Mouse (Mus musculus) embryonic facial prominence, embryonic 11.5 days (tissue): Measurements from ENCODE around the gene Sec61b. TPM values are rescaled to one million over a fixed set of nuclear protein-coding genes. Genes with fewer than 3 reads are reported as not detected.

ENCODE experiments used
- ATAC-seq: fragments of 200-750 bp; cut with Nextera tagmentation; replicated peaks from 2 replicates; pipeline ENCODE4 v1.8.0; 2017; ENCODE audit warnings: low read depth; ENCODE audit not compliant: insufficient number of reproducible peaks, low FRiP score, low TSS enrichment
- DNase-seq: peaks from one replicate; pipeline ENCODE4 v3.0.0-alpha.2; 2015; ENCODE audit warnings: low spot score
- H3K27ac ChIP-seq: fragments of 300-500 bp; sonication (generic); replicated peaks from 2 replicates; pipeline ENCODE4 v1.5.1; 2014; ENCODE audit warnings: mild to moderate bottlenecking, low read depth, low read length, control low read depth
- H3K27me3 ChIP-seq: fragments of 300-500 bp; sonication (generic); 2 replicates; pipeline ENCODE4 v1.6.1; 2014; ENCODE audit warnings: mild to moderate bottlenecking, low read length, moderate library complexity, mixed read lengths; ENCODE audit not compliant: control insufficient read depth, insufficient read depth
- H3K36me3 ChIP-seq: fragments of 300-500 bp; sonication (generic); replicated peaks from 2 replicates; pipeline ENCODE4 v1.6.1; 2014; ENCODE audit warnings: low read depth, mild to moderate bottlenecking, low read length, moderate library complexity, mixed read lengths; ENCODE audit not compliant: control insufficient read depth, insufficient read depth
- H3K4me1 ChIP-seq: fragments of 300-500 bp; sonication (generic); 2 replicates; pipeline ENCODE4 v1.6.1; 2014; ENCODE audit warnings: low read length, mixed read lengths; ENCODE audit not compliant: control insufficient read depth, insufficient read depth
- H3K4me2 ChIP-seq: fragments of 300-500 bp; sonication (generic); 2 replicates; pipeline ENCODE4 v1.6.1; 2014; ENCODE audit warnings: low read depth, mild to moderate bottlenecking, control low read depth, low read length, moderate library complexity
- H3K4me3 ChIP-seq: fragments of 300-500 bp; sonication (generic); 2 replicates; pipeline ENCODE4 v1.5.1; 2014; ENCODE audit warnings: low read depth, low read length, control low read depth
- H3K9ac ChIP-seq: fragments of 300-500 bp; sonication (generic); replicated peaks from 2 replicates; pipeline ENCODE4 v1.6.1; 2014; ENCODE audit warnings: mild to moderate bottlenecking, control low read depth, low read length
- H3K9me3 ChIP-seq: fragments of 300-500 bp; sonication (generic); replicated peaks from 2 replicates; pipeline ENCODE4 v1.6.1; 2016; ENCODE audit warnings: mild to moderate bottlenecking, low read length, inconsistent platforms, mixed read lengths; ENCODE audit not compliant: control insufficient read depth
- WGBS: fragments of 180-500 bp; shearing (Covaris S2); extraction: QIAGEN DNeasy Blood & Tissue Kit; methylation state at CpG from one replicate; pipeline ENCODE4 v1.1.7; 2014; 5-methylcytosine and 5-hydroxymethylcytosine counted together
- polyA plus RNA-seq: library from polyadenylated mRNA; unstranded; fragments of >200 nt; fragmentation: Nextera tagmentation; extraction: Ambion mirVana; gene quantifications from 2 replicates; pipeline ENCODE4 v1.2.1, GENCODE M21; 2014

Gene Sec61b
- polyA plus RNA-seq, 1 experiment from 2014 or later: 391 TPM

- Histone ChIP-seq H3K27ac (no peak overlapping the region), H3K4me3 (no peak overlapping the region), H3K4me1 (no peaks in the 10 kb centered on the region), H3K36me3 (no peaks in the 10 kb centered on the region), H3K9me3 (no peaks in the 10 kb centered on the region), H3K4me2 (no peak overlapping the region), H3K27me3 (no peaks in the 10 kb centered on the region), H3K9ac (no peak overlapping the region)
- no peak for ATAC-seq
- DNase-seq: no peak
- whole genome bisulfite sequencing: 67% methylated on average over 12 of the region's 12 CpGs
Observed at GRCm38 (mm10) chr4:47492311-47493086, 18.0 kb downstream of the Sec61b start.

DNA sequence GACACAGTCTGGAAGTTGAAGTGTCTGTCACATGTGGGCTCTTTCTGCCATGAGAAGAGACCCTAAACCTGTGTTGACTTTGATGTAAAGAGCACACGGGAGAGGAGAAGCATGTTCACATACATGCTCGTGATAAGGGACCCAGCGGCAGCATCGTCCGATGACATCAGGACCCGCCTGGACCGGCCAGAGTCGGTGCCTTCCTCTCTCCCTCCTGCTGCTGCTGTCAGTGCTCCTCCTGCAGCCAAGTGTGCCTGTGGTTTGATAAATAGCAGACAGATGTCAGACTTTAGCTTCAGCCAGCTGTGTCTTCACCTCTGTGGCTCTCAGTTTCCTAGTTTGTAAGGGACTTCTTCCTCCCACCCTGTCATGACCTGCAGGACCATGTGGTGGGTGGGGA is 19.0 kb downstream of the Sec61b start:
- H3K36me3 ChIP-seq: no peaks in the 10 kb centered on the region
- H3K27me3 ChIP-seq: no peaks in the 10 kb centered on the region
- no peaks in the 10 kb centered on the region for H3K9me3 ChIP-seq
- WGBS: 81% methylated on average over 8 of the region's 8 CpGs
- no peak overlapping the region for H3K4me3 ChIP-seq
- no peak overlapping the region for H3K4me2 ChIP-seq
- ATAC-seq: no peak
- DNase-seq: no peak
- H3K27ac ChIP-seq: no peak overlapping the region
- H3K4me1 ChIP-seq: no peaks in the 10 kb centered on the region
- H3K9ac ChIP-seq: no peak overlapping the region

GRCm38 (mm10) chr4:47494137-47494536 is 19.7 kb downstream of the Sec61b start:
- H3K9me3 ChIP-seq: no peaks in the 10 kb centered on the region
- H3K4me2 ChIP-seq: no peak overlapping the region
- H3K4me1 ChIP-seq: no peaks in the 10 kb centered on the region
- H3K9ac ChIP-seq: no peak overlapping the region
- no peak overlapping the region for H3K27ac ChIP-seq
- DNase-seq (no peak), ATAC-seq (no peak)
- no peaks in the 10 kb centered on the region for H3K27me3 ChIP-seq
- no peak overlapping the region for H3K4me3 ChIP-seq
- 60% methylated on average over 1 of the region's 1 CpGs for WGBS
- H3K36me3 ChIP-seq: no peaks in the 10 kb centered on the region

DNA sequence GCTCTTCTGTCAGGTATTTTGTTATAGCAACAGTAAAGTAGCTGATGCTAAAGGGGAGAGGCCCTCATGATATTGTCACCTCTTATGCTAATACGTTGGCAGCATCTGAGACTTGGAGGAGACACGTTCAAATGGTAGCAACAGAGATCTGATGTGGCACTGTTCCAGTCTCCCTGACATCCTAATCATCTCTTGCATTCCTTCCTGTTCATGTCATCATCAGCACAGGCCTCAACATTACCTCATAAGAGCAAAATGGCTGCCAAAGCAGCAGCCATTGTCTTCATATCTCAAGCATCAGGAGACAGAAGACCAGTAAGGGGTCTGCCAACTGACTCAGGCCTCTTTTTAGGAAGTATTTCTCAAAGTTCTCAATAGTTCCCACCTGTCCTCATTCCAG is 20.2 kb downstream of the Sec61b start:
- Histone ChIP-seq H3K36me3 (no peaks in the 10 kb centered on the region), H3K27me3 (no peaks in the 10 kb centered on the region), H3K4me1 (no peaks in the 10 kb centered on the region), H3K27ac (no peak overlapping the region), H3K4me3 (no peak overlapping the region), H3K4me2 (no peak overlapping the region), H3K9ac (no peak overlapping the region), H3K9me3 (no peaks in the 10 kb centered on the region)
- DNase-seq (no peak), ATAC-seq (no peak)
- 84% methylated on average over 2 of the region's 2 CpGs for WGBS

DNA sequence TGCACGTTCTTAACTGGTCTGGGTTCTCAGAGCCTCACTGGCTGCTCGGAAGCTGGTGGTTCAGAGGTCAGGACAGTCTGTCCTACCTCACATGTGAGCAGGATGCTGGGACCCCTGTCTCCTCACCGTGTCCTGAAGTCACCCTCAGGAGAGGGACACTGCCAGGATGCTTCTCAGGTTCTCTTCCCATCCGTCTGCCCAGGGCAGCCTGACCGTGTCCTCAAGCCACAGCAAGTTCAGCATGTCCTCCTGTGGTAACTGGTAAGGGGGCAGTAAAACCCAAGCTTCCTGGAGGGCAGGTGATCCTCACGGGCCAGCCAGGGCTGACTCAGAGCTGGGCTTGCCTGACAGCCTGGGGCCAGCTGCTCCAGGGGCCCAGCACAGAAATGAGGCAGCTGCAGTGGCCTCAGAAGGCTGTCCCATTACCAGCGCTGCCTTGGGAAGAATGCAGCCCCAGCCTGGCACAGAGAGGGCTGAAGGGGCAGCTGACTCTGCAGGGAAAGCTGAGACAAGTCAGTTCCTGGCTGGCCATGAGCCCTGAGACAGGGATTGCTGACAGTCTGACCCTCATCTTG is 23.4 kb downstream of the Sec61b start:
- Histone ChIP-seq H3K36me3 (no peaks in the 10 kb centered on the region), H3K27me3 (no peaks in the 10 kb centered on the region), H3K4me3 (no peak overlapping the region), H3K9me3 (no peaks in the 10 kb centered on the region), H3K4me2 (no peak overlapping the region), H3K4me1 (no peaks in the 10 kb centered on the region), H3K27ac (no peak overlapping the region), H3K9ac (no peak overlapping the region)
- DNase-seq: no peak
- no peak for ATAC-seq
- 57% methylated on average over 7 of the region's 7 CpGs for WGBS

- no peak overlapping the region for H3K9ac ChIP-seq
- H3K9me3 ChIP-seq: no peaks in the 10 kb centered on the region
- DNase-seq (no peak), ATAC-seq (no peak)
- no peak overlapping the region for H3K4me3 ChIP-seq
- H3K4me2 ChIP-seq: no peak overlapping the region
- 86% methylated on average over 10 of the region's 10 CpGs for WGBS
- H3K27me3 ChIP-seq: no peaks in the 10 kb centered on the region
- H3K36me3 ChIP-seq: no peaks in the 10 kb centered on the region
- no peaks in the 10 kb centered on the region for H3K4me1 ChIP-seq
- no peak overlapping the region for H3K27ac ChIP-seq
Observed at GRCm38 (mm10) chr4:47499121-47499545, 24.7 kb downstream of the Sec61b start.

- Histone ChIP-seq H3K4me3 (no peak overlapping the region), H3K4me2 (no peak overlapping the region), H3K27ac (no peak overlapping the region), H3K9me3 (no peaks in the 10 kb centered on the region), H3K36me3 (no peaks in the 10 kb centered on the region), H3K27me3 (no peaks in the 10 kb centered on the region), H3K9ac (no peak overlapping the region), H3K4me1 (no peaks in the 10 kb centered on the region)
- DNase-seq: peak; percentile 75
- WGBS: 26% methylated on average over 4 of the region's 4 CpGs
- ATAC-seq: no peak
Observed at GRCm38 (mm10) chr4:47502546-47502971, 28.1 kb downstream of the Sec61b start.

GRCm38 (mm10) chr4:47503045-47503444 is 28.6 kb downstream of the Sec61b start:
- H3K9ac ChIP-seq: no peak overlapping the region
- no peaks in the 10 kb centered on the region for H3K36me3 ChIP-seq
- H3K27ac ChIP-seq: no peak overlapping the region
- WGBS: 82% methylated on average over 6 of the region's 6 CpGs
- no peaks in the 10 kb centered on the region for H3K27me3 ChIP-seq
- no peak overlapping the region for H3K4me3 ChIP-seq
- DNase-seq (no peak), ATAC-seq (no peak)
- H3K4me1 ChIP-seq: no peaks in the 10 kb centered on the region
- H3K4me2 ChIP-seq: no peak overlapping the region
- no peaks in the 10 kb centered on the region for H3K9me3 ChIP-seq
